Mouse (Mus musculus) neural tube, embryonic 11.5 days (tissue): ENCODE measurements at regions not wholly inside any gene's neighbourhood (a gene's known extent, or its start where the extent isn't known, plus 50 kb on each side); places are given as distances from the start of the nearest gene placed in this dataset.

Experiments used
- ATAC-seq: fragments of 200-750 bp; cut with Nextera tagmentation; 2 replicates; pipeline ENCODE4 v1.8.0; 2017; ENCODE audit warnings: moderate number of reproducible peaks, mild to moderate bottlenecking, moderate TSS enrichment, moderate library complexity; ENCODE audit not compliant: insufficient read depth, low FRiP score, low TSS enrichment
- DNase-seq: peaks from one replicate; pipeline ENCODE4 v3.0.0-alpha.2; 2015; ENCODE audit warnings: low spot score
- H3K27ac ChIP-seq: fragments of 300-500 bp; sonication (generic); 2 replicates; pipeline ENCODE4 v1.5.1; 2014; ENCODE audit warnings: low read depth, mild to moderate bottlenecking, low read length
- H3K27me3 ChIP-seq: fragments of 300-500 bp; sonication (generic); 2 replicates; pipeline ENCODE4 v1.6.1; 2014; ENCODE audit warnings: mild to moderate bottlenecking, low read length, mixed read lengths; ENCODE audit not compliant: control insufficient read depth, insufficient read depth
- H3K36me3 ChIP-seq: fragments of 300-500 bp; sonication (generic); 2 replicates; pipeline ENCODE4 v1.6.1; 2014; ENCODE audit warnings: mild to moderate bottlenecking, low read length, moderate library complexity, mixed read lengths; ENCODE audit not compliant: control insufficient read depth, insufficient read depth
- H3K4me1 ChIP-seq: fragments of 300-500 bp; sonication (generic); 2 replicates; pipeline ENCODE4 v1.6.1; 2014; ENCODE audit warnings: low read length, mixed read lengths; ENCODE audit not compliant: control insufficient read depth, insufficient read depth
- H3K4me2 ChIP-seq: fragments of 300-500 bp; sonication (generic); 2 replicates; pipeline ENCODE4 v1.6.1; 2014; ENCODE audit warnings: low read depth, mild to moderate bottlenecking, moderate library complexity
- H3K4me3 ChIP-seq: fragments of 300-500 bp; sonication (generic); 2 replicates; pipeline ENCODE4 v1.5.1; 2014; ENCODE audit warnings: low read depth, low read length
- H3K9ac ChIP-seq: fragments of 300-500 bp; sonication (generic); 2 replicates; pipeline ENCODE4 v1.6.1; 2014; ENCODE audit warnings: mild to moderate bottlenecking, low read length
- H3K9me3 ChIP-seq: fragments of 300-500 bp; sonication (generic); 2 replicates; pipeline ENCODE4 v1.6.1; 2016; ENCODE audit warnings: low read length; ENCODE audit not compliant: control insufficient read depth
- WGBS: fragments of 180-500 bp; shearing (Covaris S2); extraction: QIAGEN DNeasy Blood & Tissue Kit; methylation state at CpG from one replicate; pipeline ENCODE4 v1.1.7; 2014; 5-methylcytosine and 5-hydroxymethylcytosine counted together

DNA sequence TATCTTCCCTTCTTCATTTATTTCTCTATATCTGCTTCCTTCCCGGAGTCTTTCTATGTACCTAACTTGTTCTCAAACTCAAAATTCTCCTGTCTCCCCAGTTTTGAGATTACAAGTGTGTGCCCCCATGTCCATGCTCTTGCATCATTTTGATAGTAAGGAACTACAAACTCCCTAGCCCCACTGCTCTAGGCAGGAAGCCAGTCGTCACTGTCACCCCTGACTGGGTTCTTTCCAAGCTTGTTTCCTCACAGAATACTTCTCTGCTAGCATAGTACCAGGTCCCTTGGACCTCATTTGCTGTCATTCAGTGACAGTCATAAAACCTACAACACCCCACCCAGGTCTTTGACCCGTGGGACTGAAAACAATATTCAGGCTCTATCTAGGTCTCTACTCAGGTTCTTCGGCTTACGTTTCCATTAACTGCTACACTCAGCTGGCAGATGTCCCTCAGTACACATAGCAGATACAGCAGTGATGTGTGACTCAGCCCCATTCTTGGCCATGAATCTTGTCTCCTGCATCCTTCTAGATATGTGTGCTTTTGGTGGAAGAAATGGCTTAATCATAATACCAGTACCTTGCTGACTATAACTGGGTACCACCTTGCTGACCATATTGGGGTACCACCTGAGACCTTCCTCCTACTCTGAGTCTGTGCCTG is 89.3 kb upstream of the Atg10 start:
- no peak overlapping the region for H3K27ac ChIP-seq
- DNase-seq (no peak), ATAC-seq (no peak)
- H3K27me3 ChIP-seq, result no peaks in the 10 kb centered on the region
- no peak overlapping the region for H3K4me2 ChIP-seq
- no peaks in the 10 kb centered on the region for H3K9me3 ChIP-seq
- no peak overlapping the region for H3K9ac ChIP-seq
- no peaks in the 10 kb centered on the region for H3K36me3 ChIP-seq
- WGBS, result 82% methylated on average over 5 of the region's 5 CpGs
- no peaks in the 10 kb centered on the region for H3K4me1 ChIP-seq
- H3K4me3 ChIP-seq, result no peak overlapping the region

DNA sequence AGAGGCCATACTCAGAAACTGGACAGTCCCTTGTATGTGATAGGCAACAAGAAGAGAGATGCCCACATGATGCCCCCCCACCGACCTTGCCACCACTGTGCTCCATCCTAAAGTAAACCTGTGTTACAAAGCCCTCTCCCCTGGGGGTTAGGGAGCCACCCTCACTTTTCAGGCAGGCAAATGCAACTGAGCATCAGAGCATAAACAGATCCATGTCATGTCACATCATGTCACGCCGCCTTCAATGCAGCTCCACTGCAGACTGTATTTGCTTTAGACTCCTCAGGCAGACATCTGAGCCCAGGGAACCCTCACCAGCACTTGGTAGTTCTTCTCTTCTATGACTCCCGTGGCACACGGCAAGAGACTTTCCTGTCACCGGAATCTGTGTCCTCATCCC is 98.6 kb upstream of the Atg10 start:
- Histone ChIP-seq H3K4me3 (no peak overlapping the region), H3K36me3 (no peaks in the 10 kb centered on the region), H3K27ac (no peak overlapping the region), H3K4me2 (no peak overlapping the region), H3K27me3 (no peaks in the 10 kb centered on the region), H3K9ac (no peak overlapping the region), H3K4me1 (no peaks in the 10 kb centered on the region), H3K9me3 (no peaks in the 10 kb centered on the region)
- WGBS, result 87% methylated on average over 6 of the region's 6 CpGs
- ATAC-seq (no peak), DNase-seq (no peak)

- ATAC-seq, result no peak
- Histone ChIP-seq H3K9ac (no peak overlapping the region), H3K27ac (no peak overlapping the region), H3K9me3 (no peaks in the 10 kb centered on the region), H3K27me3 (no peaks in the 10 kb centered on the region), H3K4me1 (no peaks in the 10 kb centered on the region), H3K4me3 (no peak overlapping the region), H3K36me3 (no peaks in the 10 kb centered on the region), H3K4me2 (no peak overlapping the region)
- DNase-seq, result no peak
- 90% methylated on average over 3 of the region's 3 CpGs for WGBS
These were observed 103.1 kb upstream of the Atg10 start for GRCm38 (mm10) chr13:91326834-91327233.

DNA sequence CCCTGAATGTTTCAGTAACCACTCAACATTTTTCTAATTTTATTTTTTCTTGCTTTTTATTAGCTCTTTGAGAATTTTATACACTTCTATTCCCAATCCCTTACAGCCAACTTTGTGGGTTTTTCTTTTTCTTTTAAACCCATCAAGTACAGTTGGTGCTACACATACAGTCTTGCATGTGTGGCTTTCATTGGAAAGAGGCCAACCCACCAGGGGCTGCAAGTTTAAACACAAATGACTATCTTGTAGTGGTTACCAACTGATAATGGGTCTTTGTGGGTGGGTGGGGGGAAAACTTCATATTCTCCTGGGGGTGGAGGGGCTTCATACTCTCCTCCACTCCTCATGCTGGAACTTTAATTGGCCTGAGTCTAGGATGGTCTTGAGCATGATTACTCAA is 110.5 kb upstream of the Atg10 start:
- H3K4me1 ChIP-seq, result no peaks in the 10 kb centered on the region
- ATAC-seq (no peak), DNase-seq (no peak)
- H3K4me3 ChIP-seq, result no peak overlapping the region
- H3K4me2 ChIP-seq, result no peak overlapping the region
- H3K9ac ChIP-seq, result no peak overlapping the region
- H3K36me3 ChIP-seq, result no peaks in the 10 kb centered on the region
- H3K9me3 ChIP-seq, result no peaks in the 10 kb centered on the region
- no peak overlapping the region for H3K27ac ChIP-seq
- H3K27me3 ChIP-seq, result no peaks in the 10 kb centered on the region

DNA sequence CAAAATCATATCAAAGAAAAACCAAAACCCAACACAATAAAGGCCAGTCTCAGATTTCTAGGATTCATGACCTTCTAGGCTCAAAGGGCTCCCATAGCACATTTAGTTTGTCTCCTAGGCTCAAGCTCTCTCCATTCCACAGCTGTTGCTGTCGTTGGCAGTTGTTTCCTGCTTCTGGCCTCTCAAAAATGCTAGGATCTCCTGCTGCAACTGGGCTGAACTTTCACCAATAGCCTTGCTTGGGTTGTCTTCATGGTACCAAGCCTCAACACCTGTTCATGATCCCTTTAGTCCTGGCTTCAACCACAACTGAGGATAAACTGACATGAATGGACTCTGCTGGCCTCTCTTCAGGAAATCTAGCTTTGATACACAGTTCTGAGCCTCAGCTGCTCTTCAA is 115.9 kb upstream of the Ssbp2 start:
- Histone ChIP-seq H3K4me1 (no peaks in the 10 kb centered on the region), H3K4me3 (no peak overlapping the region), H3K27me3 (no peaks in the 10 kb centered on the region), H3K9ac (no peak overlapping the region), H3K27ac (no peak overlapping the region), H3K36me3 (no peaks in the 10 kb centered on the region), H3K4me2 (no peak overlapping the region), H3K9me3 (no peaks in the 10 kb centered on the region)
- DNase-seq (no peak), ATAC-seq (no peak)
- WGBS, result 60% methylated on average over 1 of the region's 1 CpGs

- H3K4me1 ChIP-seq, result no peaks in the 10 kb centered on the region
- H3K9ac ChIP-seq, result no peak overlapping the region
- WGBS, result 84% methylated on average over 12 of the region's 12 CpGs
These were observed 111.5 kb upstream of the Ssbp2 start for GRCm38 (mm10) chr13:91348489-91349083.

GRCm38 (mm10) chr13:91352311-91352710 is 107.8 kb upstream of the Ssbp2 start:
- no peaks in the 10 kb centered on the region for H3K36me3 ChIP-seq

More at GRCm38 (mm10) chr13:91348489-91349083, 111.5 kb upstream of the Ssbp2 start:
- no peak overlapping the region for H3K4me2 ChIP-seq
- ATAC-seq (no peak), DNase-seq (no peak)
- H3K4me3 ChIP-seq, result no peak overlapping the region
- no peaks in the 10 kb centered on the region for H3K27me3 ChIP-seq
- no peak overlapping the region for H3K27ac ChIP-seq
- H3K36me3 ChIP-seq, result no peaks in the 10 kb centered on the region
- H3K9me3 ChIP-seq, result no peaks in the 10 kb centered on the region

DNA sequence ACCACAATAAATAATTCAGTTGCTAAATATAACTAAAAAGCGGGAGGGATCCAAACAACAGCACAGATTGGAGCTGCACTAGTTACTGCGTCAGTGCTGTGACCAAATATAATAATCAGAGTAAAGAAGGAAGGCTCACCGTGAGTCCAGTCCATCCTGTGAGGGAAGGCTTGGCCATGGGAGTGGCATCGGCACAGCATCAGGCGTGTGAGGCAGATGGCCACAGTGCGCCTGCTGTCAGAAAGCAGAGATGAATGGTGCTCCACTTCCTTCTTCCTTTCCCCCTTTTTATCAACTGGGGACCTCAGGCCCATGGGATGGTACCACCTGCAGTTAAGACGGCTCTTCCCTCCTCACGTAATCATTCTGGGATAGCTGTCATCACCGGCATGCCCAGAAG is 103.6 kb upstream of the Ssbp2 start:
- ATAC-seq (no peak), DNase-seq (no peak)
- no peak overlapping the region for H3K27ac ChIP-seq
- no peak overlapping the region for H3K4me3 ChIP-seq
- no peaks in the 10 kb centered on the region for H3K36me3 ChIP-seq
- no peaks in the 10 kb centered on the region for H3K4me1 ChIP-seq
- H3K9ac ChIP-seq, result no peak overlapping the region
- 79% methylated on average over 9 of the region's 9 CpGs for WGBS
- H3K4me2 ChIP-seq, result no peak overlapping the region
- H3K27me3 ChIP-seq, result no peaks in the 10 kb centered on the region
- H3K9me3 ChIP-seq, result no peaks in the 10 kb centered on the region

More at GRCm38 (mm10) chr13:91352311-91352710, 107.8 kb upstream of the Ssbp2 start:
- H3K9me3 ChIP-seq, result no peaks in the 10 kb centered on the region
- ATAC-seq, result no peak
- no peaks in the 10 kb centered on the region for H3K4me1 ChIP-seq
- no peak overlapping the region for H3K27ac ChIP-seq
- no peak overlapping the region for H3K4me3 ChIP-seq
- H3K9ac ChIP-seq, result no peak overlapping the region
- no peaks in the 10 kb centered on the region for H3K27me3 ChIP-seq
- H3K4me2 ChIP-seq, result no peak overlapping the region
- 88% methylated on average over 8 of the region's 8 CpGs for WGBS
- DNase-seq, result no peak

- H3K4me3 ChIP-seq, result no peak overlapping the region
- no peaks in the 10 kb centered on the region for H3K36me3 ChIP-seq
- 76% methylated on average over 6 of the region's 6 CpGs for WGBS
- ATAC-seq (no peak), DNase-seq (no peak)
- H3K27me3 ChIP-seq, result no peaks in the 10 kb centered on the region
- no peaks in the 10 kb centered on the region for H3K4me1 ChIP-seq
- no peaks in the 10 kb centered on the region for H3K9me3 ChIP-seq
- no peak overlapping the region for H3K27ac ChIP-seq
- no peak overlapping the region for H3K9ac ChIP-seq
- H3K4me2 ChIP-seq, result no peak overlapping the region
These were observed 100.0 kb upstream of the Ssbp2 start for GRCm38 (mm10) chr13:91360121-91360520.
